Mouse (Mus musculus) heart, postnatal 25 days (tissue): ENCODE results near the gene Rab26. TPM values are rescaled to one million over a fixed set of nuclear protein-coding genes. Genes with fewer than 3 reads are reported as not detected.
A peak's percentile ranks its signal among the peaks of the same experiment; 100 is the strongest.

ENCODE experiments used
- DNase-seq: peaks from one replicate; pipeline ENCODE4 v3.0.0; 2022; ENCODE audit warnings: low spot score
- intact Hi-C: fragments of 180-260 bp; cut with DNase I; formaldehyde crosslinking; loops from one replicate; pipeline ENCODE4 v1.15.1; 2025
- total RNA-seq, 2 experiments: library from RNA; stranded (reverse); gene quantifications; 2 replicates each; pipeline ENCODE4 v1.2.3; 2021

Rab26 gene
- total RNA-seq, 2 experiments from 2014 or later, result not detected

- intact Hi-C loops, result no loop called here
- DNase-seq, result no peak
Observed at GRCm38 (mm10) chr17:24485090-24485860, 48.7 kb downstream of the Rab26 start.

- DNase-seq, result no peak
- intact Hi-C loops, result no loop called here
Observed at GRCm38 (mm10) chr17:24483495-24483894, 50.5 kb downstream of the Rab26 start.

GRCm38 (mm10) chr17:24481027-24481815 is 52.8 kb downstream of the Rab26 start:
- DNase-seq, result no peak
- intact Hi-C loops, result no loop called here

GRCm38 (mm10) chr17:24480201-24480826 is 53.7 kb downstream of the Rab26 start:
- intact Hi-C loops, result no loop called here
- no peak for DNase-seq

GRCm38 (mm10) chr17:24479431-24479830 is 54.6 kb downstream of the Rab26 start:
- no peak for DNase-seq
- intact Hi-C loops, result loop anchor here (5.0 kb wide), 2 partner anchors 33 to 193 kb away; no protein-coding TSS in a partner anchor

- intact Hi-C loops, result loop anchor here (5.0 kb wide), 2 partner anchors 33 to 193 kb away; no protein-coding TSS in a partner anchor
- peak; percentile 93 for DNase-seq
Observed at GRCm38 (mm10) chr17:24478663-24479380, 55.2 kb downstream of the Rab26 start, which contains the start of gene Mlst8. Gene Mlst8, minus strand, starts transcription at chr17:24479078.

- DNase-seq, result no peak
- intact Hi-C loops, result loop anchor here (5.0 kb wide), 2 partner anchors 34 to 194 kb away; no protein-coding TSS in a partner anchor
Observed at GRCm38 (mm10) chr17:24477985-24478600, 55.9 kb downstream of the Rab26 start.

Other genes starting within 250 kb of the Rab26 start
- gene Abca17, start 183.1 kb downstream of the Rab26 start, total RNA-seq, result not detected
- 10 to 100 TPM; 12.8 to 13.1 TPM for gene Abca3, start 182.3 kb downstream of the Rab26 start, total RNA-seq
- 10 to 100 TPM; 60.3 to 60.5 TPM for gene Rnps1, start 119.6 kb downstream of the Rab26 start, total RNA-seq
- gene Eci1, start 107.6 kb downstream of the Rab26 start, total RNA-seq, result 100 to 1,000 TPM; 409 to 483 TPM
- 1 to 10 TPM in 1 of 2 experiments, under 1 TPM in 1; 0.78 to 1.2 TPM for gene Dnase1l2, start 91.1 kb downstream of the Rab26 start, total RNA-seq
- 10 to 100 TPM; 11.1 to 11.4 TPM for gene E4f1, start 63.9 kb downstream of the Rab26 start, total RNA-seq
- gene Pgp, start 63.8 kb downstream of the Rab26 start, total RNA-seq, result 10 to 100 TPM; 42.3 to 43.3 TPM
- not detected for gene Bricd5, start 60.3 kb downstream of the Rab26 start, total RNA-seq
- 10 to 100 TPM in 1 of 2 experiments, 1 to 10 TPM in 1; 9.4 to 11.3 TPM for gene Mlst8, start 55.1 kb downstream of the Rab26 start, total RNA-seq
- gene Caskin1, start 45.6 kb downstream of the Rab26 start, total RNA-seq, result under 1 TPM; 0.14 to 0.39 TPM
- gene Traf7, start 6.3 kb downstream of the Rab26 start, total RNA-seq, result 10 to 100 TPM; 43.6 to 54.1 TPM
- gene Pkd1, start 15.6 kb upstream of the Rab26 start, total RNA-seq, result 10 to 100 TPM; 41.2 to 50.6 TPM
- gene Tsc2, start 98.4 kb upstream of the Rab26 start, total RNA-seq, result 100 to 1,000 TPM in 1 of 2 experiments, 10 to 100 TPM in 1; 93.9 to 101 TPM
- gene Nthl1, start 98.5 kb upstream of the Rab26 start, total RNA-seq, result 1 to 10 TPM; 2.8 to 3.4 TPM
- gene Slc9a3r2, start 116.1 kb upstream of the Rab26 start, total RNA-seq, result 100 to 1,000 TPM in 1 of 2 experiments, 10 to 100 TPM in 1; 96.0 to 135 TPM
- gene Npw, start 124.2 kb upstream of the Rab26 start, total RNA-seq, result not detected
- gene Zfp598, start 135.5 kb upstream of the Rab26 start, total RNA-seq, result 10 to 100 TPM; 17.5 to 17.9 TPM
- gene Syngr3, start 155.7 kb upstream of the Rab26 start, total RNA-seq, result not detected
- gene Gfer, start 161.9 kb upstream of the Rab26 start, total RNA-seq, result 10 to 100 TPM; 21.9 to 22.1 TPM
- gene Noxo1, start 162.0 kb upstream of the Rab26 start, total RNA-seq, result under 1 TPM; 0.50 to 0.55 TPM
- 10 to 100 TPM; 16.0 to 16.9 TPM for gene Tbl3, start 173.4 kb upstream of the Rab26 start, total RNA-seq
- gene Rnf151, start 183.9 kb upstream of the Rab26 start, total RNA-seq, result not detected
- 100 to 1,000 TPM; 745 to 758 TPM for gene Rps2, start 183.9 kb upstream of the Rab26 start, total RNA-seq
- gene Ndufb10, start 190.3 kb upstream of the Rab26 start, total RNA-seq, result 1,000 to 10,000 TPM; 1,080 to 1,118 TPM
- 100 to 1,000 TPM; 375 to 390 TPM for gene Rpl3l, start 193.6 kb upstream of the Rab26 start, total RNA-seq
- 100 to 1,000 TPM; 191 to 194 TPM for gene Msrb1, start 202.4 kb upstream of the Rab26 start, total RNA-seq
- gene Hs3st6, start 218.8 kb upstream of the Rab26 start, total RNA-seq, result not detected